Comparison of ENCODE assay signal across 8 mouse cellular contexts in the genomic region with DNA sequence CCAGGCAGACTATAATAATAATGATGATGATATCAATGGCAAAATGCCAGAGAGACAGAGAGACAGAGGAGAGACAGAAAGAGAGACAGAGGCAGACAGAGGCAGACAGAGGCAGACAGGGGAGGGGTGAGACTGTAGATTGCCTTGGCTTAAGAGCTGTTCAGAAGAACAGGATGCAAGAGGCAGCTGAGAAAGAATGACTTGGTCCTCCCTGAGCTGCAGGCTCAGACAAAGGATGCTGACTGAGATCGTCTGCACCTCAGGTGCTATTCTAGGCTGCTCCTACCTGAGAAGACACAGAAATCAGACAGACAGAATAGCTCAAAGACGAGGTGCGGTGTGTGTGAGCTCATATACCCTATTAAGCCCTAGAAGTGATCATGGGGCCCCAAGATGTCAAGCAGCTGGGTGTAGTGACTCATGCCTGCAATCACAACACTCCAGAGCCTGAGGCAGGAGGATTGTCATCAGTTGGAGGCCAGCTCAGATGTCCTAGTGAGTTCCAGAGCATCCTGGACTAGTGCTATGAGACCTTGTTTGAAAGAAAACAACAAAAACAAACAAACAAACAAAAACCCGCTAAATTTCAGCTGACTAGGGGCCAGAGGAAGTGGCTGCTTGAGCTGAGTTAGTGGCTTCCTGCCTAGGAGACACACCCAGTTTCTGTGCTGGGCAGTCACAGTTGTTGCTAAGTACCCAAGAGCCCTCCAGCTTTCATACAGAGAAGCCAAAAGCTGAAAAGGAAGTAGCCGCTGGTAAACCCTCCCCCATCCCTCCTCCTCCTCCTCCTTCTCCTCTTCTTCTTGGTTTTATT. TPM values are rescaled to one million over a fixed set of nuclear protein-coding genes. Genes with fewer than 3 reads are reported as not detected.
DNase-seq lines count a peak whose midpoint lies in the region; ATAC-seq lines count a peak whose summit lies in the region.

No protein-coding gene starts in this region.

- H3K9ac ChIP-seq in hindbrain, embryonic 12.5 days = no peak overlapping the region; the same call in 1 of the 2 replicates
- no peak overlapping the region for H3K9ac ChIP-seq in heart, embryonic 16.5 days (ENCODE audit: low read length)
- no peak overlapping the region for H3K9ac ChIP-seq in liver, embryonic 11.5 days (ENCODE audit: low read depth, low read length)
- no peak overlapping the region for H3K9ac ChIP-seq in forebrain, embryonic 16.5 days (replicated peaks; ENCODE audit: low read depth, low read length)

- H3K36me3 ChIP-seq in hindbrain, embryonic 10.5 days = no peaks in the 10 kb centered on the region
- no peaks in the 10 kb centered on the region for H3K36me3 ChIP-seq in hindbrain, embryonic 12.5 days
- H3K36me3 ChIP-seq in heart, embryonic 16.5 days (ENCODE audit: control insufficient read depth, insufficient read depth) = no peaks in the 10 kb centered on the region
- H3K36me3 ChIP-seq in liver, embryonic 11.5 days (ENCODE audit: control insufficient read depth, insufficient read depth, low read length) = no peaks in the 10 kb centered on the region
- H3K36me3 ChIP-seq in forebrain, embryonic 16.5 days (ENCODE audit: control insufficient read depth, insufficient read depth) = no peaks in the 10 kb centered on the region

- no peak for DNase-seq in hindbrain, embryonic 10.5 days (ENCODE audit: low spot score)
- peak; percentile 81 for DNase-seq in T-cell, adult 2 months (ENCODE audit: low spot score)
- DNase-seq in liver, embryonic 11.5 days (ENCODE audit: low spot score) = no peak
- peak; percentile 34 for DNase-seq in spleen, adult 12 weeks (ENCODE audit: low spot score)

- H3K4me3 ChIP-seq in hindbrain, embryonic 10.5 days = no peak overlapping the region
- H3K4me3 ChIP-seq in hindbrain, embryonic 12.5 days = no peak overlapping the region
- no peak overlapping the region for H3K4me3 ChIP-seq in heart, embryonic 16.5 days (ENCODE audit: low read length)
- no peak overlapping the region for H3K4me3 ChIP-seq in liver, embryonic 11.5 days (ENCODE audit: low read depth, low read length)
- H3K4me3 ChIP-seq in forebrain, embryonic 16.5 days (replicated peaks; ENCODE audit: low read length) = no peak overlapping the region

- no peak for ATAC-seq in hindbrain, embryonic 12.5 days (ENCODE audit: low FRiP score)
- peak; percentile 39; the same call in 1 of the 2 replicates for ATAC-seq in heart, embryonic 16.5 days (replicated peaks; ENCODE audit: extremely low read depth, insufficient read depth, low FRiP score)
- no peak for ATAC-seq in liver, embryonic 11.5 days (replicated peaks; ENCODE audit: low FRiP score)
- no peak for ATAC-seq in erythroblast, adult 5-6 weeks (replicated peaks; ENCODE audit: low FRiP score, poor library complexity, severe bottlenecking)
- ATAC-seq in forebrain, embryonic 16.5 days = no peak

- peaks cover 19% of the 10 kb centered on the region for H3K4me1 ChIP-seq in hindbrain, embryonic 10.5 days (replicated peaks)
- H3K4me1 ChIP-seq in hindbrain, embryonic 12.5 days = peaks cover 12% of the 10 kb centered on the region
- H3K4me1 ChIP-seq in heart, embryonic 16.5 days (ENCODE audit: control insufficient read depth, insufficient read depth, low read length) = peaks cover 18% of the 10 kb centered on the region
- H3K4me1 ChIP-seq in liver, embryonic 11.5 days (replicated peaks; ENCODE audit: control insufficient read depth, insufficient read depth, low read length) = peaks cover 13% of the 10 kb centered on the region; the same call in 1 of the 2 replicates
- peaks cover 10% of the 10 kb centered on the region for H3K4me1 ChIP-seq in forebrain, embryonic 16.5 days (replicated peaks; ENCODE audit: control insufficient read depth, insufficient read depth, low read length)

- H3K9me3 ChIP-seq in hindbrain, embryonic 10.5 days = no peaks in the 10 kb centered on the region
- no peaks in the 10 kb centered on the region for H3K9me3 ChIP-seq in hindbrain, embryonic 12.5 days (replicated peaks)
- no peaks in the 10 kb centered on the region for H3K9me3 ChIP-seq in heart, embryonic 16.5 days (replicated peaks; ENCODE audit: control insufficient read depth, low read length)
- no peaks in the 10 kb centered on the region for H3K9me3 ChIP-seq in liver, embryonic 11.5 days (ENCODE audit: control insufficient read depth, low read length)
- H3K9me3 ChIP-seq in forebrain, embryonic 16.5 days (ENCODE audit: control insufficient read depth, low read length) = no peaks in the 10 kb centered on the region

- no peak overlapping the region for H3K4me2 ChIP-seq in hindbrain, embryonic 12.5 days (replicated peaks)
- peak overlapping the region; percentile 25; the same call in 1 of the 2 replicates for H3K4me2 ChIP-seq in heart, embryonic 16.5 days (ENCODE audit: low read depth, low read length)
- H3K4me2 ChIP-seq in liver, embryonic 11.5 days = peak overlapping the region; percentile 37
- no peak overlapping the region for H3K4me2 ChIP-seq in forebrain, embryonic 16.5 days (ENCODE audit: low read length)

- H3K27ac ChIP-seq in hindbrain, embryonic 10.5 days = peak overlapping the region; percentile 9; the same call in 1 of the 2 replicates
- no peak overlapping the region for H3K27ac ChIP-seq in hindbrain, embryonic 12.5 days
- H3K27ac ChIP-seq in heart, embryonic 16.5 days (ENCODE audit: low read length) = peak overlapping the region; percentile 73
- peak overlapping the region; percentile 45 for H3K27ac ChIP-seq in liver, embryonic 11.5 days (ENCODE audit: low read depth, low read length)
- H3K27ac ChIP-seq in forebrain, embryonic 16.5 days (ENCODE audit: low read length) = no peak overlapping the region

- WGBS in hindbrain, embryonic 10.5 days = 51% methylated on average over 5 of the region's 5 CpGs
- WGBS in hindbrain, embryonic 12.5 days = 58% methylated on average over 5 of the region's 5 CpGs
- 19% methylated on average over 5 of the region's 5 CpGs for WGBS in heart, embryonic 16.5 days
- WGBS in liver, embryonic 11.5 days = 29% methylated on average over 5 of the region's 5 CpGs
- WGBS in forebrain, embryonic 16.5 days = 58% methylated on average over 5 of the region's 5 CpGs

- H3K27me3 ChIP-seq in hindbrain, embryonic 10.5 days (ENCODE audit: insufficient read depth, poor library complexity, severe bottlenecking) = no peaks in the 10 kb centered on the region
- H3K27me3 ChIP-seq in hindbrain, embryonic 12.5 days = no peaks in the 10 kb centered on the region
- H3K27me3 ChIP-seq in heart, embryonic 16.5 days (ENCODE audit: control insufficient read depth, insufficient read depth, low read length) = no peaks in the 10 kb centered on the region
- no peaks in the 10 kb centered on the region for H3K27me3 ChIP-seq in liver, embryonic 11.5 days (replicated peaks; ENCODE audit: control insufficient read depth, insufficient read depth, low read length)
- no peaks in the 10 kb centered on the region for H3K27me3 ChIP-seq in forebrain, embryonic 16.5 days (replicated peaks; ENCODE audit: control insufficient read depth, insufficient read depth, low read length)

RNA-seq across cellular contexts. Expression of gene Cdc42, which starts 10.0 kb away (rescaled TPM):
- 592 and 604 TPM in 2 replicates for polyA plus RNA-seq in hindbrain, embryonic 10.5 days (2016; fragmentation: Nextera tagmentation; extraction: Ambion mirVana)
- 666 and 694 TPM in 2 replicates for polyA plus RNA-seq in hindbrain, embryonic 12.5 days (2016; fragmentation: Nextera tagmentation; extraction: Ambion mirVana)
- polyA plus RNA-seq in heart, embryonic 16.5 days (2015; fragmentation: Nextera tagmentation; extraction: Ambion mirVana) = 497 and 514 TPM in 2 replicates
- 459 and 500 TPM in 2 replicates for polyA plus RNA-seq in liver, embryonic 11.5 days (2014; fragmentation: Nextera tagmentation; extraction: Ambion mirVana)
- total RNA-seq in erythroblast, adult 5-6 weeks (2015; ENCODE audit: low replicate concordance) = 236 and 252 TPM in 2 replicates
- total RNA-seq in erythroblast, adult 5-6 weeks (2017; ENCODE audit: low replicate concordance) = 105 and 186 TPM in 2 replicates
- polyA plus RNA-seq in forebrain, embryonic 16.5 days (2015; fragmentation: Nextera tagmentation; extraction: Ambion mirVana) = 912 and 941 TPM in 2 replicates

RNA-seq across cellular contexts. Expression of gene Cela3a, which starts 42.1 kb away (rescaled TPM):
- polyA plus RNA-seq in hindbrain, embryonic 10.5 days (2016; fragmentation: Nextera tagmentation; extraction: Ambion mirVana) = not detected in 2 replicates
- polyA plus RNA-seq in hindbrain, embryonic 12.5 days (2016; fragmentation: Nextera tagmentation; extraction: Ambion mirVana) = not detected in 2 replicates
- polyA plus RNA-seq in heart, embryonic 16.5 days (2015; fragmentation: Nextera tagmentation; extraction: Ambion mirVana) = not detected in 2 replicates
- polyA plus RNA-seq in liver, embryonic 11.5 days (2014; fragmentation: Nextera tagmentation; extraction: Ambion mirVana) = not detected in 2 replicates
- total RNA-seq in erythroblast, adult 5-6 weeks (2015; ENCODE audit: low replicate concordance) = not detected in 2 replicates
- total RNA-seq in erythroblast, adult 5-6 weeks (2017; ENCODE audit: low replicate concordance) = not detected in 2 replicates
- polyA plus RNA-seq in forebrain, embryonic 16.5 days (2015; fragmentation: Nextera tagmentation; extraction: Ambion mirVana) = not detected in 2 replicates

Comparison
In these comparisons a context has a peak if more than half of its experiments do, and no peak if none do; other contexts are left out.
1. H3K27ac ChIP-seq: peak in hindbrain, embryonic 10.5 days (single experiment), heart, embryonic 16.5 days (single experiment) and liver, embryonic 11.5 days (single experiment); none in hindbrain, embryonic 12.5 days (single experiment) and forebrain, embryonic 16.5 days (single experiment).
2. DNase-seq: peak in T-cell, adult 2 months (single experiment) and spleen, adult 12 weeks (single experiment); none in hindbrain, embryonic 10.5 days (single experiment) and liver, embryonic 11.5 days (single experiment).
3. H3K4me2 ChIP-seq: peak in heart, embryonic 16.5 days (single experiment) and liver, embryonic 11.5 days (single experiment); none in hindbrain, embryonic 12.5 days (single experiment) and forebrain, embryonic 16.5 days (single experiment).